Comparison of ENCODE assay signal across 9 mouse cellular contexts in genomic region chr17:87459750-87460668, GRCm38 (mm10). TPM values are rescaled to one million over a fixed set of nuclear protein-coding genes. Genes with fewer than 3 reads are reported as not detected.
A peak's percentile ranks its signal among the peaks of the same experiment; 100 is the strongest.
DNase-seq lines count a peak whose midpoint lies in the region; ATAC-seq and TF ChIP-seq lines count a peak whose summit lies in the region.
"Had no signal": no experiment of that assay in that cellular context is flagged by ENCODE, and none has a peak within 500 bp of the region (broad histone marks: within the 10 kb centered on the region; RNA-seq: fewer than 3 reads in every experiment).

No protein-coding gene starts in this region.

- WGBS in heart, adult 2 months: 21% methylated on average over 14 of the region's 14 CpGs
- 28% methylated on average over 14 of the region's 14 CpGs for WGBS in intestine, postnatal 0 days
- 10% methylated on average over 14 of the region's 14 CpGs for WGBS in lung, postnatal 0 days

- peak overlapping the region; percentile 21 for H3K4me3 ChIP-seq in heart, adult 2 months
- no peak overlapping the region for H3K4me3 ChIP-seq in intestine, postnatal 0 days (ENCODE audit: low read depth, low read length)
- peak overlapping the region; percentile 2; the same call in 1 of the 2 replicates for H3K4me3 ChIP-seq in lung, postnatal 0 days (ENCODE audit: low read depth, low read length)

- H3K79me2 ChIP-seq in heart, adult 2 months (replicated peaks; ENCODE audit: control insufficient read depth, insufficient read depth, low read length): no peaks in the 10 kb centered on the region

- H3K27ac ChIP-seq in heart, adult 2 months: peak overlapping the region; percentile 72
- peak overlapping the region; percentile 11 for H3K27ac ChIP-seq in intestine, postnatal 0 days (ENCODE audit: low read depth, low read length)
- H3K27ac ChIP-seq in lung, postnatal 0 days (ENCODE audit: low read length): peak overlapping the region; percentile 89

- H3K36me3 ChIP-seq in heart, adult 2 months (ENCODE audit: control insufficient read depth, insufficient read depth, low read length): no peaks in the 10 kb centered on the region
- no peaks in the 10 kb centered on the region for H3K36me3 ChIP-seq in intestine, postnatal 0 days (ENCODE audit: control insufficient read depth, insufficient read depth)
- H3K36me3 ChIP-seq in lung, postnatal 0 days (ENCODE audit: insufficient read depth, low read length): no peaks in the 10 kb centered on the region
- H3K36me3 ChIP-seq: G1E had no signal

- peak; percentile 81 for ATAC-seq in frontal cortex, adult (ENCODE audit: low TSS enrichment)
- ATAC-seq in intestine, postnatal 0 days: peak; percentile 45
- ATAC-seq in lung, postnatal 0 days: peak; percentile 68
- no peak for ATAC-seq in erythroblast, adult 5-6 weeks (replicated peaks; ENCODE audit: low FRiP score, poor library complexity, severe bottlenecking)

- no peaks in the 10 kb centered on the region for H3K27me3 ChIP-seq in heart, adult 2 months (ENCODE audit: control insufficient read depth, insufficient read depth, low read length)
- H3K27me3 ChIP-seq in intestine, postnatal 0 days (replicated peaks; ENCODE audit: control insufficient read depth, insufficient read depth, low read length): no peaks in the 10 kb centered on the region
- no peaks in the 10 kb centered on the region for H3K27me3 ChIP-seq in lung, postnatal 0 days (replicated peaks; ENCODE audit: insufficient read depth, low read length)

- H3K4me2 ChIP-seq in intestine, postnatal 0 days (replicated peaks; ENCODE audit: low read depth): peak overlapping the region; percentile 59
- H3K4me2 ChIP-seq in lung, postnatal 0 days (replicated peaks; ENCODE audit: low read depth, low read length): peak overlapping the region; percentile 52

- no peak for TF ChIP-seq POLR2A in heart, adult 2 months (IDR thresholded peaks at IDR 0.05; ENCODE audit: insufficient read depth, low read depth, low read length)
- no peak for TF ChIP-seq POLR2A in brain, embryonic 14.5 days (IDR thresholded peaks at IDR 0.05; ENCODE audit: borderline replicate concordance, extremely low read depth, insufficient read depth, insufficient read length, poor library complexity, severe bottlenecking)

- no peak for TF ChIP-seq EP300 in heart, adult 2 months (IDR thresholded peaks at IDR 0.05; ENCODE audit: insufficient read depth, low read depth, low read length)
- TF ChIP-seq EP300 in lung, postnatal 0 days (IDR thresholded peaks at IDR 0.05): peak; percentile 79; the same call in 1 of the 2 replicates

- peak in 1 of 2 experiments; percentile 18 for DNase-seq in heart, adult 2 months
- no peak for DNase-seq in heart, adult 8-10 months (ENCODE audit: low spot score)
- peak; percentile 61 for DNase-seq in brain, embryonic 14.5 days (ENCODE audit: low read depth)
- DNase-seq in lung, postnatal 0 days (ENCODE audit: low spot score): peak; percentile 88
- DNase-seq in right cerebral cortex, postnatal 36 days (ENCODE audit: low spot score in 2 of 2): peak; percentile 70 to 74

- no peaks in the 10 kb centered on the region for H3K9me3 ChIP-seq in intestine, postnatal 0 days (ENCODE audit: control insufficient read depth)
- no peaks in the 10 kb centered on the region for H3K9me3 ChIP-seq in lung, postnatal 0 days (ENCODE audit: low read length)
- H3K9me3 ChIP-seq: G1E had no signal

- H3K4me1 ChIP-seq in heart, adult 2 months (ENCODE audit: control insufficient read depth, insufficient read depth, low read length): peaks cover 8% of the 10 kb centered on the region
- no peaks in the 10 kb centered on the region for H3K4me1 ChIP-seq in intestine, postnatal 0 days (replicated peaks; ENCODE audit: control insufficient read depth, insufficient read depth, low read length)
- peaks cover 28% of the 10 kb centered on the region for H3K4me1 ChIP-seq in lung, postnatal 0 days (ENCODE audit: insufficient read depth, low read depth, low read length)

- intact Hi-C loops in heart, adult 2 months (cut with DNase I): no loop called here

- peak overlapping the region; percentile 0; the same call in 1 of the 2 replicates for H3K9ac ChIP-seq in heart, adult 2 months (ENCODE audit: low read depth, low read length)
- peak overlapping the region; percentile 34; the same call in 1 of the 2 replicates for H3K9ac ChIP-seq in intestine, postnatal 0 days (ENCODE audit: low read depth, low read length)
- H3K9ac ChIP-seq in lung, postnatal 0 days (replicated peaks; ENCODE audit: low read depth): 0 out of 2 replicates have a peak overlapping the region, but pooled peaks have one; percentile 6

- TF ChIP-seq CTCF in heart, adult 2 months (IDR thresholded peaks at IDR 0.05): no peak
- TF ChIP-seq CTCF in brain, embryonic 14.5 days (IDR thresholded peaks at IDR 0.05; ENCODE audit: borderline replicate concordance, extremely low read depth, insufficient read depth, insufficient read length): no peak
- TF ChIP-seq CTCF in intestine, postnatal 0 days (IDR thresholded peaks at IDR 0.05; ENCODE audit: low read depth): no peak
- TF ChIP-seq CTCF in lung, postnatal 0 days (IDR thresholded peaks at IDR 0.05): no peak

RNA-seq across cellular contexts. Expression of gene Calm2, which starts 13.3 kb away (rescaled TPM):
- total RNA-seq in heart, adult 2 months (2021): 100 to 1,000 TPM; 132 to 145 TPM
- 36.7 and 86.5 TPM in 2 replicates for polyA plus RNA-seq in heart, adult 2 months (2012; rRNA removed)
- total RNA-seq in heart, adult 8-10 months (2022): 100 to 1,000 TPM; 143 to 158 (median 147) TPM
- 919 and 1,119 TPM in 2 replicates for polyA plus RNA-seq in brain, embryonic 14.5 days (2012; rRNA removed)
- polyA plus RNA-seq in intestine, postnatal 0 days (2015; fragmentation: Nextera tagmentation; extraction: Ambion mirVana): 756 and 774 TPM in 2 replicates
- polyA plus RNA-seq in lung, postnatal 0 days (2015; fragmentation: Nextera tagmentation; extraction: Ambion mirVana): 867 and 887 TPM in 2 replicates
- 185 and 230 TPM in 2 replicates for total RNA-seq in erythroblast, adult 5-6 weeks (2015; ENCODE audit: low replicate concordance)
- total RNA-seq in erythroblast, adult 5-6 weeks (2017; ENCODE audit: low replicate concordance): 221 and 301 TPM in 2 replicates

RNA-seq across cellular contexts. Expression of gene Stpg4, which starts 32.5 kb away (rescaled TPM):
- total RNA-seq in heart, adult 2 months (2021): not detected
- 0.27 TPM in 1 of 2 replicates, not detected in the other for polyA plus RNA-seq in heart, adult 2 months (2012; rRNA removed)
- not detected for total RNA-seq in heart, adult 8-10 months (2022)
- polyA plus RNA-seq in brain, embryonic 14.5 days (2012; rRNA removed): 0.16 TPM in 1 of 2 replicates, not detected in the other
- not detected in 2 replicates for polyA plus RNA-seq in intestine, postnatal 0 days (2015; fragmentation: Nextera tagmentation; extraction: Ambion mirVana)
- not detected in 2 replicates for polyA plus RNA-seq in lung, postnatal 0 days (2015; fragmentation: Nextera tagmentation; extraction: Ambion mirVana)
- not detected in 2 replicates for total RNA-seq in erythroblast, adult 5-6 weeks (2015; ENCODE audit: low replicate concordance)
- total RNA-seq in erythroblast, adult 5-6 weeks (2017; ENCODE audit: low replicate concordance): not detected in 2 replicates
- polyA plus RNA-seq: G1E had no signal

Comparison
In these comparisons a context has a peak if more than half of its experiments do, and no peak if none do; other contexts are left out.
1. H3K27ac ChIP-seq: peak in every context shown above with its lines; median percentile 89 in lung, postnatal 0 days; 72 in heart, adult 2 months; 11 in intestine, postnatal 0 days.